Mouse (Mus musculus) cerebellum, adult 2 months (tissue): ENCODE results near the gene Junb. TPM values are rescaled to one million over a fixed set of nuclear protein-coding genes. Genes with fewer than 3 reads are reported as not detected.

ENCODE experiments used
- DNase-seq, 2 experiments: peaks; one replicate each; pipeline ENCODE4 v3.0.0; 2021
- H3K27ac ChIP-seq: fragments of 200-500 bp; 2 replicates; pipeline ENCODE4 v1.5.1; 2012; ENCODE audit warnings: low read length, control low read depth, inconsistent platforms; ENCODE audit not compliant: insufficient read depth
- H3K27me3 ChIP-seq: fragments of 200-500 bp; 2 replicates; pipeline ENCODE4 v1.6.1; 2012; ENCODE audit warnings: inconsistent platforms, mild to moderate bottlenecking, low read length, moderate library complexity; ENCODE audit not compliant: control insufficient read depth, insufficient read depth
- H3K4me1 ChIP-seq: fragments of 200-500 bp; 2 replicates; pipeline ENCODE4 v1.6.1; 2011; ENCODE audit warnings: low read length; ENCODE audit not compliant: control insufficient read depth, insufficient read depth
- H3K4me3 ChIP-seq: fragments of 200-500 bp; replicated peaks from 2 replicates; pipeline ENCODE3; 2011; ENCODE audit warnings: mild to moderate bottlenecking, low read depth, low read length, control low read depth; ENCODE audit not compliant: insufficient read depth
- CTCF ChIP-seq: fragments of 200-500 bp; IDR thresholded peaks from 2 replicates; pipeline ENCODE4 v1.5.1; 2011; ENCODE audit warnings: low read depth, mild to moderate bottlenecking, control low read depth, low read length, moderate library complexity, borderline replicate concordance; ENCODE audit not compliant: insufficient read depth
- POLR2A ChIP-seq: fragments of 200-500 bp; IDR thresholded peaks from 2 replicates; pipeline ENCODE4 v1.6.1; 2011; ENCODE audit warnings: low read length, control low read depth, borderline replicate concordance; ENCODE audit not compliant: insufficient read depth
- WGBS: fragments of 180-500 bp; shearing (Covaris S2); methylation state at CpG from one replicate; pipeline ENCODE4 v1.1.7; 2018; 5-methylcytosine and 5-hydroxymethylcytosine counted together
- polyA plus RNA-seq: library from polyadenylated mRNA; depleted of rRNA; stranded (reverse); fragments of >200 nt; gene quantifications from 2 replicates; pipeline ENCODE4 v1.2.3, GENCODE M21; 2012

The Junb gene
- polyA plus RNA-seq, 1 experiment: 12.8 TPM

DNA sequence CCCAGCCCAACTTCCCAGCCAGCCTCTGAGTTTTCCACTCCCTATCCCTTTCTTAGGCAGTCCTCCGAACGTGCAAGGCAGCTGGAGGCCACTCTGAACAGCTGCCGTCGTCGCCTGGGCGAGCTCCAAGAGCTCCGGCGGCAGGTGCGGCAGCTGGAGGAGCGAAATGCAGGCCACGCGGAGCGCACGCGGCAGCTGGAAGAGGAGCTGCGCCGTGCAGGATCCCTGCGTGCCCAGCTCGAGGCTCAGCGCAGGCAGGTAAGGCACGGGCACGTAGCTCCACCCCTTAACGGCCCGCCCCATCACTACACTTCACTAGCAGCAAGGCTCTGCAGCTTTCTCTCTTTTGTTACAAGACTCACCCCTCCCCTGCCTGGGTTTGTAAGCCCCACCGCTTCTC lies 17.2 kb upstream of the Junb start:
- Histone ChIP-seq H3K4me3 (no peak overlapping the region), H3K27me3 (no peaks in the 10 kb centered on the region), H3K27ac (no peak overlapping the region), H3K4me1 (peaks cover 2% of the 10 kb centered on the region; the same call in 1 of the 2 replicates)
- 19% methylated on average over 25 of the region's 25 CpGs for WGBS
- no peak for DNase-seq
- no peak for TF ChIP-seq CTCF
- TF ChIP-seq POLR2A: no peak

DNA sequence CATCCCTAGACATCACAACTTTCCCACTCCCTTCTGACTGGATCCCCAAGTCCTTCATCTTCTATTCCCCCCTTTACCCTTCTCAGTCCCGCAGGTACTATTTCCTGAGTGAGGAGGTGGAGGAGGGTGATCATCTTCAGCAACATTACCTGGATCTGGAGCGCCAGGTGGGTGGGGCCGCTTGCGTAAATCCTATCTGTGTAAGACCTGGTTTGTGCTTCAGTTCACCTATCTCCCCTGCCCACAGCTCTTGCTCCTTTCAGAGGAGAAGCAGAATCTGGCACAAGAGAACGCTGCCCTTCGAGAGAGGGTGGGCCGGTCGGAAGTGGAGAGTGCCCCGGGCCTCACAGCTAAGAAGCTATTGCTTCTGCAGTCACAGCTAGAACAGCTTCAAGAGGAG lies 15.9 kb upstream of the Junb start:
- WGBS: 95% methylated on average over 9 of the region's 9 CpGs
- no peak overlapping the region for H3K4me3 ChIP-seq
- DNase-seq: no peak
- no peak overlapping the region for H3K27ac ChIP-seq
- H3K27me3 ChIP-seq: no peaks in the 10 kb centered on the region
- TF ChIP-seq POLR2A (no peak), CTCF (no peak)
- H3K4me1 ChIP-seq: peaks cover 3% of the 10 kb centered on the region; the same call in 1 of the 2 replicates

DNA sequence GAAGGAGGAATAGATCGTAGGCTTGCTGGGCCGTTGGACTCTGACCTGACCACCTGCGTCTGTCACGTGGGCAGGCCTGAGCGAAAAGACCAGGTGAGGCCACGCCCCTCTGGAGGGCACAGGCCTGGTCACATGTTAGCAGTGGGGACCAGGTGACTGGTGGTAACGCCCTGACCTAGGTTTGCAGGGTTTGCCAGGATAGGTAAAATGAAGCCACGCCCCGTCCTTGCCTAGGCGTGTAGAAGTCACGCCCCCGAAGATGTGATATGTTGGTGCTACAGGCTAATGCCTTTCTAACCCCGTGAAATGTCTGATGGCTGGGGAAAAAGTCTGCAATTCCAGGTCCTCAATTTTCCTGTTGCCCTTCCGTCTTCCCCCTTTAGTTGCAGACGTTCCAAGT lies 12.3 kb upstream of the Junb start:
- 3% methylated on average over 15 of the region's 15 CpGs for WGBS
- DNase-seq: no peak
- Histone ChIP-seq H3K4me1 (peaks cover 5% of the 10 kb centered on the region; the same call in 1 of the 2 replicates), H3K27ac (0 out of 2 replicates have a peak overlapping the region, but pooled peaks have one; percentile 9), H3K4me3 (peak overlapping the region; percentile 58), H3K27me3 (no peaks in the 10 kb centered on the region)
- TF ChIP-seq POLR2A: no peak
- no peak for TF ChIP-seq CTCF

DNA sequence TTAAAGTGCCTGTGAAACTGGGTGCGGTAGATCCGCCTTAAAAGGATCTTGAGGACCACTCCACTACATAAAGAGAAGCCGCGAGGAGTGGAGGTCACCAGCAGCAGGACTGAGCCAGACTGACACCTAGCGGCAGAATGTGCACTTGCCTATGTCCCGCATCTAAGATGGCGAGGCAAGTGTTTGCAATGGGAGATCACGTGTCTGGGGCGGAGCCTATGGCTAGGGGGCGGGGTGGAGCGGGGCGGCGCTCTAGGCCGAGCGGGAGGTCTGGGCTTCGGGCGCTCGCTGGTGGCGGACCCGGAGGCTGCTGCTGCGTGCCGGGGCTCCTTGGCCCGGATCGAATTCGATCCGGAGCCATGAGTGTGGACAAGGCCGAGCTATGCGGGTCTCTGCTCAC lies 11.8 kb upstream of the Junb start, which contains the start of gene Hook2:
Gene Hook2, plus strand, starts transcription at position 255 of the 400 bp plus-strand sequence.
- Histone ChIP-seq H3K4me1 (peaks cover 5% of the 10 kb centered on the region; the same call in 1 of the 2 replicates), H3K27ac (peak within 1 kb of the TSS; percentile 21; the same call in 1 of the 2 replicates), H3K27me3 (no peaks in the 10 kb centered on the region), H3K4me3 (peak within 1 kb of the TSS; percentile 58)
- TF ChIP-seq POLR2A (peak; percentile 60; the same call in 1 of the 2 replicates), CTCF (peak; percentile 93)
- WGBS: under 1% methylated on average over 28 of the region's 28 CpGs
- DNase-seq: peak; percentile 97 to 98

DNA sequence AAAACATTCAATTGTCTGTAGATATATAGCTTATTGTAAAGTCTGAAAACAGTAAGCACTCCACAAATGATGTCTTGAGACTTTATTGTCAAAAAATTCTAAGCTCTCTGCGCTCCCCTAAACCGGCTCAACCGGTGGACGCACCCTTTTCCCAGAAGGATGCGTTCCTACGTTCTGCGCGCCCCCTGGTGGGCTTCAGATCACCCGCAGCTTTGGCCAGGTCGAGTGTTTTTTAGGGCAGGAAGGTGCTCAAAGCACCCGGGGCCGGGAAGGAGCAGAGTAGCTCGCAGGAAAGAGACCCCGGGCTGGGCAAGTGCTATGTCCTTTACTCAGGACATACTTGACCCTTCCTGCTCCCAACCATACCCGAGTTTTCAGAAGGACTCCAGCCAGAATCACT lies 11.3 kb upstream of the Junb start:
- no peak for TF ChIP-seq POLR2A
- TF ChIP-seq CTCF: peak; percentile 75
- Histone ChIP-seq H3K4me1 (peaks cover 5% of the 10 kb centered on the region; the same call in 1 of the 2 replicates), H3K27ac (peak overlapping the region; percentile 21; the same call in 1 of the 2 replicates), H3K27me3 (no peaks in the 10 kb centered on the region), H3K4me3 (peak overlapping the region; percentile 58)
- peak; percentile 88 to 93 for DNase-seq
- 2% methylated on average over 15 of the region's 15 CpGs for WGBS

DNA sequence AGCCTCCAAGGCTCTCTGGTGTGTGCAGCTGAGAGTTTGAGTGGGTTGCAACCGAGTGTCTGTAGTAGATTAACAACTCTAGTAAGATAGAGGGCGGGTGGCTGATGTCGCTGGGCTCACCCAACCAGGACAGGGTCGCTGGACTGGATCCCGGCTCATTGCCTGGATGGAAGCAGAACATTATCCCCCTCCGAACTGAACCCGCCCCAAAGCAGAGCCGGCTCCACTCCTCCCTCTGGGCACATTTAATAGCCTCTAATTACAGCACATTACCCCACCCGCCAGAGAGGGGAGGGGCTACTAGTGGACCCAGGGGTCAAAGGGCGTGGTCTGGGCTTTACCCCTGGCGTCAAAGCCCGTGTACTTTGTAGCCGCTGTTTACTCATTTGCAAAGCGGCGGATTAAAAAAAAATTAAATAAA lies 10.8 kb upstream of the Junb start:
- Histone ChIP-seq H3K27ac (no peak overlapping the region), H3K4me1 (peaks cover 5% of the 10 kb centered on the region; the same call in 1 of the 2 replicates), H3K4me3 (no peak overlapping the region), H3K27me3 (no peaks in the 10 kb centered on the region)
- WGBS: 15% methylated on average over 15 of the region's 15 CpGs
- TF ChIP-seq POLR2A (no peak), CTCF (no peak)
- no peak for DNase-seq

DNA sequence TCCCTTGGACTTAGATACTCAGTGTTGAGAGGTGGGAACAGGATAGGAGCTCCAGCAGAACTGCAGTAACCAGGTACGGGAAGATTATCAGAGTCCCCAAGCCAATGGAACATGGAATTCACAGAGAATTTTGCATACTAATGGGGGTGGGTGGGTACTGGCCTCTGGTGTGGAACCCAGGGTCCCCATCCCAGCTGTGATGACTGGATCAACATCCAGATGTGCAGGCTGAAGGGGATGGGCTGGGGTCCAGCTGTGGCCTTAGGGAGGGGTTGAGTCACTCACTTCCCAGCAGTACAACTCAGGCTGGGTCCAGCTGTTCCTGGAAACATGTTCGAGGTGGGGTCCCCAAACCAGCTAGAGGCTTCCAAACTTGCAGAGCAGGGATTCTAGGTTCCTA lies 9.4 kb upstream of the Junb start:
- DNase-seq: peak in 1 of 2 experiments; percentile 16
- H3K4me1 ChIP-seq: peaks cover 5% of the 10 kb centered on the region; the same call in 1 of the 2 replicates
- no peak overlapping the region for H3K27ac ChIP-seq
- TF ChIP-seq POLR2A (no peak), CTCF (no peak)
- 79% methylated on average over 2 of the region's 2 CpGs for WGBS
- no peaks in the 10 kb centered on the region for H3K27me3 ChIP-seq
- no peak overlapping the region for H3K4me3 ChIP-seq

DNA sequence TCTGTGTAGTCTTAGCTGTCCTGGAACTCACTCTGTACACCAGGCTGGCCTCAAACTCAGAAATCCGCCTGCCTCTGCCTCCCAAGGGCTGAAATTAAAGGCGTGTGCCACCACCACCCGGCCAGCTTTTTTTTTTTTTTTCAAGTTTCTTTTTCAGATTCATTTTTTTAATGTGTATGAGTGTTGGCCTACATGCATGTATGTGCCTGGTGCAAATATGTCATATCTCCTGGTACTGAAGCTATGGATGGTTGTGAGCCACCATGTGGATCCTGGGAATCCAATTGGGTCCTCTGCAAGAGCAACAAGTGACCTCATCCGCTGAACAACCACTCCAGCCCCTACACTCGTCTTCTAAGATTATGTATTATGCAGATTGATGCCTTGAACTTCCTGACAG lies 8.9 kb upstream of the Junb start:
- DNase-seq: no peak
- Histone ChIP-seq H3K27me3 (no peaks in the 10 kb centered on the region), H3K4me3 (no peak overlapping the region), H3K4me1 (peaks cover 5% of the 10 kb centered on the region; the same call in 1 of the 2 replicates), H3K27ac (no peak overlapping the region)
- 82% methylated on average over 5 of the region's 5 CpGs for WGBS
- TF ChIP-seq POLR2A: no peak
- TF ChIP-seq CTCF: no peak
